In the genomic region with DNA sequence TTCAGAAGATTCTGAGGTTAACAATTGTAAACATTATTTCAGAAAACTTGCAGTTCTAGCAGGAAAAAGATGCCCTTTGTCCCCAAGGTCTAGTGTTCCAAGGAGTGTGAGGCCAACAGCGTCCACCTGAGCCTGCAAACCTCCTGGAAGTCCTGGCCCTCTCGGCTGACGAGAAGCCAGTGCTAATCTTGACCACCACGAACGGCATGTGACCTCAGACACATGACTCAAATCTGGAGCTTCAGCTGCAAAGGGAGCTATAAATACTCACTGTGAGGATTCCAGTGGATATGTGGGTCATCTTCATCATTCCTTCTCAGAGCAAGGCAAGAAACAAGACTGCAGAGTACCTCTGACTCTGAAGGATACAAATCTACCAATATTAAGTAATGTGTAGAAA, we compare ENCODE assay signal across 11 mouse cellular contexts. TPM values are rescaled to one million over a fixed set of nuclear protein-coding genes. Genes with fewer than 3 reads are reported as not detected.
DNase-seq lines count a peak whose midpoint lies in the region; ATAC-seq and TF ChIP-seq lines count a peak whose summit lies in the region.
"Had no signal": no experiment of that assay in that cellular context is flagged by ENCODE, and none has a peak within 500 bp of the region (broad histone marks: within the 10 kb centered on the region; RNA-seq: fewer than 3 reads in every experiment).

No protein-coding gene starts in this region.

- ATAC-seq in heart, embryonic 11.5 days (replicated peaks; ENCODE audit: insufficient number of reproducible peaks, low FRiP score, low TSS enrichment) = no peak
- no peak for ATAC-seq in forebrain, postnatal 0 days

- no peak overlapping the region for H3K4me2 ChIP-seq in heart, embryonic 11.5 days
- no peak overlapping the region for H3K4me2 ChIP-seq in forebrain, postnatal 0 days (ENCODE audit: low read depth)
- H3K4me2 ChIP-seq: midbrain, embryonic 11.5 days had no signal

- H3K27me3 ChIP-seq in heart, embryonic 11.5 days (ENCODE audit: control insufficient read depth, insufficient read depth, low read length) = no peaks in the 10 kb centered on the region
- no peaks in the 10 kb centered on the region for H3K27me3 ChIP-seq in forebrain, postnatal 0 days (ENCODE audit: insufficient read depth, low read length)

- no peak for DNase-seq in layer of hippocampus, adult 2 months (ENCODE audit: low spot score in 2 of 2)
- no peak for DNase-seq in layer of hippocampus, postnatal 14 days (ENCODE audit: low spot score in 2 of 2)
- peak; percentile 80 for DNase-seq in kidney, adult 18-20 months
- DNase-seq in skeletal muscle tissue, adult 2 months (ENCODE audit: low read depth, low spot score) = peak; percentile 81
- DNase-seq in forebrain, postnatal 0 days = no peak
- DNase-seq in spleen, postnatal 36 days (ENCODE audit: low spot score in 2 of 2) = no peak
- DNase-seq in layer of hippocampus, postnatal 10 days (ENCODE audit: low spot score in 2 of 2) = no peak
- DNase-seq: lung, adult 18-20 months; thymus, postnatal 36 days had no signal

- peaks cover 24% of the 10 kb centered on the region for H3K4me1 ChIP-seq in heart, embryonic 11.5 days (ENCODE audit: control insufficient read depth, insufficient read depth, low read length)
- no peaks in the 10 kb centered on the region for H3K4me1 ChIP-seq in forebrain, postnatal 0 days (ENCODE audit: insufficient read depth)

- TF ChIP-seq CTCF in layer of hippocampus, adult 2 months (conservative IDR thresholded peaks at IDR 0.05) = no peak
- no peak for TF ChIP-seq CTCF in forebrain, postnatal 0 days (IDR thresholded peaks at IDR 0.05; ENCODE audit: low read depth)

- 35% methylated on average over 5 of the region's 5 CpGs for WGBS in heart, embryonic 11.5 days (ENCODE audit: insufficient replicate concordance)
- WGBS in forebrain, postnatal 0 days = 88% methylated on average over 5 of the region's 5 CpGs

- H3K9ac ChIP-seq in heart, embryonic 11.5 days (ENCODE audit: low read depth, low read length) = peak overlapping the region; percentile 22; the same call in 1 of the 2 replicates
- H3K9ac ChIP-seq in forebrain, postnatal 0 days = no peak overlapping the region

- no peak overlapping the region for H3K4me3 ChIP-seq in layer of hippocampus, adult 2 months
- H3K4me3 ChIP-seq in heart, embryonic 11.5 days (ENCODE audit: low read depth, low read length) = no peak overlapping the region
- no peak overlapping the region for H3K4me3 ChIP-seq in forebrain, postnatal 0 days (ENCODE audit: low read depth, low read length)

- peaks cover 6% of the 10 kb centered on the region; the same call in 1 of the 2 replicates for H3K36me3 ChIP-seq in heart, embryonic 11.5 days (ENCODE audit: control insufficient read depth, insufficient read depth, low read length)
- H3K36me3 ChIP-seq in forebrain, postnatal 0 days (ENCODE audit: insufficient read depth) = peaks cover 30% of the 10 kb centered on the region

- H3K9me3 ChIP-seq in heart, embryonic 11.5 days (replicated peaks; ENCODE audit: control insufficient read depth, low read length) = no peaks in the 10 kb centered on the region
- no peaks in the 10 kb centered on the region for H3K9me3 ChIP-seq in forebrain, postnatal 0 days (ENCODE audit: low read length)

- H3K27ac ChIP-seq in layer of hippocampus, adult 2 months = peak overlapping the region; percentile 83
- H3K27ac ChIP-seq in heart, embryonic 11.5 days (ENCODE audit: low read depth, low read length) = peak overlapping the region; percentile 72
- H3K27ac ChIP-seq in forebrain, postnatal 0 days (ENCODE audit: low read depth, low read length) = no peak overlapping the region

RNA-seq across cellular contexts. Expression of a gene that starts 32.4 kb away (rescaled TPM):
- total RNA-seq in layer of hippocampus, adult 2 months (2021) = 10 to 100 TPM; 53.6 to 58.8 TPM
- total RNA-seq in layer of hippocampus, postnatal 14 days (2021) = 10 to 100 TPM; 44.4 to 46.2 TPM
- polyA plus RNA-seq in heart, embryonic 11.5 days (2014; fragmentation: Nextera tagmentation; extraction: Ambion mirVana) = 12.7 and 15.2 TPM in 2 replicates
- total RNA-seq in forebrain, postnatal 0 days (2014; rRNA removed) = 24.7 and 24.9 TPM in 2 replicates
- polyA plus RNA-seq in forebrain, postnatal 0 days (2015; fragmentation: Nextera tagmentation; extraction: Ambion mirVana) = 11.4 and 15.2 TPM in 2 replicates
- 10 to 100 TPM; 38.2 to 50.8 TPM for total RNA-seq in layer of hippocampus, postnatal 10 days (2021)

RNA-seq across cellular contexts. Expression of a gene that starts 51.4 kb away (rescaled TPM):
- total RNA-seq in layer of hippocampus, adult 2 months (2021) = 100 to 1,000 TPM; 108 to 115 TPM
- total RNA-seq in layer of hippocampus, postnatal 14 days (2021) = 10 to 100 TPM; 82.3 to 85.1 TPM
- polyA plus RNA-seq in heart, embryonic 11.5 days (2014; fragmentation: Nextera tagmentation; extraction: Ambion mirVana) = 11.9 and 12.8 TPM in 2 replicates
- 21.5 and 30.0 TPM in 2 replicates for total RNA-seq in forebrain, postnatal 0 days (2014; rRNA removed)
- 11.6 and 15.4 TPM in 2 replicates for polyA plus RNA-seq in forebrain, postnatal 0 days (2015; fragmentation: Nextera tagmentation; extraction: Ambion mirVana)
- 10 to 100 TPM; 69.6 to 79.3 TPM for total RNA-seq in layer of hippocampus, postnatal 10 days (2021)

Comparison
In these comparisons a context has a peak if more than half of its experiments do, and no peak if none do; other contexts are left out.
1. DNase-seq: peak in kidney, adult 18-20 months (single experiment) and skeletal muscle tissue, adult 2 months (single experiment); none in layer of hippocampus, adult 2 months (0 of 2), layer of hippocampus, postnatal 14 days (0 of 2), forebrain, postnatal 0 days (single experiment), spleen, postnatal 36 days (0 of 2) and layer of hippocampus, postnatal 10 days (0 of 2).